Mouse (Mus musculus): ENCODE data around the gene Gsc. TPM values are rescaled to one million over a fixed set of nuclear protein-coding genes. Genes with fewer than 3 reads are reported as not detected.

Gsc gene
- polyA plus RNA-seq, 1 experiment from 2014 or later: 0.62 TPM

DNA sequence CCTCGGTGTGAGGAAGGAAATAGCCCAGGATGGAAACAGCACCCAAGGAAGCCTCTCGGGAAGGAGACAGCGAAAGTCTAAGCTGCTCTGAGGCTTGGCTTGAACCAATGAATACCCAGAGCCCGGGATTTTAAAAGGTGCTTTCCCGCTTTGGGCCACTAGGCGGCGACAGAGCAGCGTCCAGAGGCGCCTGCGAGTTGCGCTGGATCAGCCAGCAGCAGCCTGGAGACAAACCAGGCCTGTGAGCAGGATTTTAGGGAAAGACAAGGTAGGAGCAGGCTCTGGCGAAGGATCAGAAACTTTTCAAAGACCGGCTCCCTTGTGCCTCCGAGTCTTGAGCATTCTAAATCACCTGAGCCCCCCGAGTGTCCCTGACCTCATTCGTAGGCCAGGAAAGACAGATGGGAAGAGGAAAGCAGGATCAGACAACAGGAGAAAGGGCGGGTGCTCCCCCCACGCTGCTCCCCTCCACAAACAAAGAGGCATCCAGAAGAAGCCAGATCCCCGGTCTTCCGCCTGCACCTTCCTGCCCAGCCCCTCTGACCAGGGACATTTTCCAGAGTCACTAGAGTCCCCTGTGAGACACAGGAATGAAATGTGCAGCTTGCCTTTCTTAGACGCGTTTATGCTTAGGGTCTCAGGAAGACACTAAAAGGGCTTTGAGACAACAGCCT lies 32.9 kb downstream of the Gsc start:
- no peaks in the 10 kb centered on the region; the same call in 1 of the 2 replicates for H3K27me3 ChIP-seq (ENCODE audit: control insufficient read depth, insufficient read depth, low read length)
- no peak overlapping the region for H3K27ac ChIP-seq (ENCODE audit: low read length)
- peaks cover 4% of the 10 kb centered on the region; the same call in 1 of the 2 replicates for H3K4me1 ChIP-seq (ENCODE audit: control insufficient read depth, insufficient read depth, low read length)
- WGBS: 11% methylated on average over 22 of the region's 22 CpGs
- ATAC-seq (ENCODE audit: insufficient read depth, low FRiP score): no peak
- peak overlapping the region; percentile 60 for H3K9ac ChIP-seq (ENCODE audit: low read length)
- no peak overlapping the region for H3K4me2 ChIP-seq (ENCODE audit: low read depth, low read length)
- H3K4me3 ChIP-seq (replicated peaks; ENCODE audit: low read length): no peak overlapping the region
- H3K9me3 ChIP-seq (replicated peaks; ENCODE audit: control insufficient read depth, low read length): no peaks in the 10 kb centered on the region
- no peaks in the 10 kb centered on the region for H3K36me3 ChIP-seq (ENCODE audit: control insufficient read depth, insufficient read depth, low read length)

DNA sequence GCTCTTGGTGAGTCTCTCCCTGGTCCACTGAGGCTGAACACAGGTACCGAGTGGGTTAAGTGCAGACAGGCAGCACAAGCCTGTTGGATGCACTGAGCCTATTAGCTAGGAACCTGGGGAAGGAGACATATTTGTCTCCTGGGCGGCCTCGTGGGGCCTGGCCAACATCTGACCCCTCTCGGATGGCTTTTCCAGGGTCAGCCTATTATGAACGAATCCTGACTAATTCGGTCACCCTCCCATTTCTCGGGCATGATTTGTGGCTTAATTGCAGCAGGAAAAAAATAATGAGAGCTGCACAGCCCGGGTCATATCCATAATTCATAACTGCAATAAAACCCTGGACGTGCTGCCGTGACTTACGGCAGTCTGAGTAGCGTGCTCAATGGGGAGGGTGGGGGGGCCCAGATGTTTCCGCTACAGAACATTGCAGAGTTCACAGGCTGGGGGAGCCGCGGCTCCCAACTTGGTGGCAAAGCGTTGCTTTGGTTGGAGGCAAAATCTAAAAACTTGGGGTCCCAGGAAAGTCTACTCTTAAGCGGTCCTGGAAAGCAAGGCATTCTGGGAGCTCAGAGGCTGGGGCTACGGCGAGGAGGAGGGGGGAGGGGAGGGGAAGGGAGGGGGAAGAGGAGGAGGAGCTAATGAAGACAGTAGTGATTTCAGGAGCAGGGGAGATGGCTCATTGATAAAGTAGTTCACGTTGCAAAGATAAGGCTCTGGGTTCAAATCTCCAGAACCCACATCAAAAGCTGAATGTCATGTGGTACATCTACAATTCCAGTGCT lies 39.0 kb downstream of the Gsc start:
- H3K4me2 ChIP-seq (ENCODE audit: low read depth, low read length): peak overlapping the region; percentile 12; the same call in 1 of the 2 replicates
- H3K4me3 ChIP-seq (replicated peaks; ENCODE audit: low read length): no peak overlapping the region
- no peak overlapping the region for H3K27ac ChIP-seq (ENCODE audit: low read length)
- H3K9ac ChIP-seq (ENCODE audit: low read length): no peak overlapping the region
- WGBS: 64% methylated on average over 20 of the region's 20 CpGs
- H3K9me3 ChIP-seq (replicated peaks; ENCODE audit: control insufficient read depth, low read length): no peaks in the 10 kb centered on the region
- H3K4me1 ChIP-seq (ENCODE audit: control insufficient read depth, insufficient read depth, low read length): no peaks in the 10 kb centered on the region
- no peaks in the 10 kb centered on the region for H3K36me3 ChIP-seq (ENCODE audit: control insufficient read depth, insufficient read depth, low read length)
- ATAC-seq (ENCODE audit: insufficient read depth, low FRiP score): no peak
- no peaks in the 10 kb centered on the region for H3K27me3 ChIP-seq (ENCODE audit: control insufficient read depth, insufficient read depth, low read length)

- 45% methylated on average over 7 of the region's 7 CpGs for WGBS
- ATAC-seq (ENCODE audit: insufficient read depth, low FRiP score): no peak; the same call in 1 of the 2 replicates
- Histone ChIP-seq H3K4me3 (replicated peaks; ENCODE audit: low read length) (no peak overlapping the region), H3K27me3 (ENCODE audit: control insufficient read depth, insufficient read depth, low read length) (no peaks in the 10 kb centered on the region), H3K9ac (ENCODE audit: low read length) (no peak overlapping the region), H3K36me3 (ENCODE audit: control insufficient read depth, insufficient read depth, low read length) (no peaks in the 10 kb centered on the region), H3K4me2 (ENCODE audit: low read depth, low read length) (no peak overlapping the region), H3K4me1 (ENCODE audit: control insufficient read depth, insufficient read depth, low read length) (no peaks in the 10 kb centered on the region), H3K9me3 (replicated peaks; ENCODE audit: control insufficient read depth, low read length) (no peaks in the 10 kb centered on the region), H3K27ac (ENCODE audit: low read length) (no peak overlapping the region)
These were observed 39.9 kb downstream of the Gsc start for GRCm38 (mm10) chr12:104433214-104433613.

DNA sequence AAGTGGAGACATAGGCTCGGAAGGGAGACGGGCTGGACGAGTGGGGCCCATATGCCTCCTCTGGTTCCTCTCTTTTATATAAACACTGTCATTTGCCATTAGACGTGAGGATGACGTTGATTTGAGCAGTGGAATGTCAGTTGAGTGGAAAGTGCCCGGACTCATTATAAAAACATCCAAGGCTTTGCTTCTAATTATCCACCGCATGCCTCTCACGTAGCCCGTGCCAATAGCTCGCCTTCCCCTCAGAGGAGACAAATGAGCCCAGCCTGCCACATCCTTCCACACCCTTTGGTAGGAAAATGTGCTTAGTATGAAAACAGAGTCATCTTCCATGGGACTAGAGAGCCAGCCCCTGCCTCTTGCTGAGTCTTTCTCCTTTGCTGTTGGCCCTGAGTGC lies 41.8 kb downstream of the Gsc start:
- no peak overlapping the region for H3K9ac ChIP-seq (ENCODE audit: low read length)
- WGBS: 48% methylated on average over 10 of the region's 10 CpGs
- H3K27ac ChIP-seq (ENCODE audit: low read length): no peak overlapping the region
- ATAC-seq (ENCODE audit: insufficient read depth, low FRiP score): no peak
- no peak overlapping the region for H3K4me2 ChIP-seq (ENCODE audit: low read depth, low read length)
- no peaks in the 10 kb centered on the region for H3K9me3 ChIP-seq (replicated peaks; ENCODE audit: control insufficient read depth, low read length)
- H3K4me1 ChIP-seq (ENCODE audit: control insufficient read depth, insufficient read depth, low read length): no peaks in the 10 kb centered on the region
- H3K27me3 ChIP-seq (ENCODE audit: control insufficient read depth, insufficient read depth, low read length): no peaks in the 10 kb centered on the region
- H3K4me3 ChIP-seq (replicated peaks; ENCODE audit: low read length): no peak overlapping the region
- no peaks in the 10 kb centered on the region for H3K36me3 ChIP-seq (ENCODE audit: control insufficient read depth, insufficient read depth, low read length)

DNA sequence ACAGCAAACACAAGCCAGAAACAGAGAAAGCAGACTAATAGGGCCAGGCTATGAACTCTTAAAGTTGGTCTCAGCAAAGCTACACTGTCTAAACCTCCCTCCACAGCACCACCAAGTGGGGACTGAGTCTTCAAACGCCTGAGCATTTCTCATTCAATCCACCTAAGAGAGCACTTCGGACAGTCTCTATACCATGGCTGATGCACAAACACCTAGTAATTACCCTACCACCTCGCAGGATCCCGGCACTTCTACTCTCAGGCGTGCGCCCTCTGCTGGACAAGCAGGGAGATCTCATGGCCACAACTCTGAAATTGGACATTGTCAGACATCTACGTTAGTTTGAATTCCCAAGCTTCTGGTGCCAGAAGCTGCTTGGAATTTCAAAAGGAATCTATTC lies 46.2 kb downstream of the Gsc start:
- Histone ChIP-seq H3K27ac (ENCODE audit: low read length) (no peak overlapping the region), H3K4me3 (replicated peaks; ENCODE audit: low read length) (no peak overlapping the region), H3K9me3 (replicated peaks; ENCODE audit: control insufficient read depth, low read length) (no peaks in the 10 kb centered on the region), H3K4me1 (ENCODE audit: control insufficient read depth, insufficient read depth, low read length) (no peaks in the 10 kb centered on the region), H3K27me3 (ENCODE audit: control insufficient read depth, insufficient read depth, low read length) (no peaks in the 10 kb centered on the region), H3K4me2 (ENCODE audit: low read depth, low read length) (no peak overlapping the region), H3K36me3 (ENCODE audit: control insufficient read depth, insufficient read depth, low read length) (no peaks in the 10 kb centered on the region), H3K9ac (ENCODE audit: low read length) (no peak overlapping the region)
- ATAC-seq (ENCODE audit: insufficient read depth, low FRiP score): no peak
- WGBS: 5% methylated on average over 7 of the region's 7 CpGs

DNA sequence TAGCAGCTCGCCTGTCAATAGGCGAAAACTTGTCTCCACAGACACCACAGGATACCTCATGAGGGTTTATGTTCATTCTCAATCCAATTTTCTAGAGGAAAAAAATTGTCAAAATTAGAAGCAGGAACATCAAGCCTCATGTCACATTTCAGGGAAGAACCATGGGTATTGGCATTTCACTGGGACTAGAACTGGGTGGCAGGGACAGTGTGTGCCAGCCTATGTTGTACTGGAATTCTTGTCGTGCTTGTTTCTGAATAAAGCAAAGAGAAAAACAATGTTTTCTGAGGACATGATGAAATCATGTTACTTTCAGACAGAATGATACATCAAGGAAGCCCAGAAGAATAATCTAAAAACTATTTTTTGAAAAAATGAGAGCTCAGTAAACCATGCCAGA lies 47.5 kb downstream of the Gsc start:
- Histone ChIP-seq H3K36me3 (ENCODE audit: control insufficient read depth, insufficient read depth, low read length) (no peaks in the 10 kb centered on the region), H3K4me1 (ENCODE audit: control insufficient read depth, insufficient read depth, low read length) (no peaks in the 10 kb centered on the region), H3K9ac (ENCODE audit: low read length) (no peak overlapping the region), H3K9me3 (replicated peaks; ENCODE audit: control insufficient read depth, low read length) (no peaks in the 10 kb centered on the region), H3K4me2 (ENCODE audit: low read depth, low read length) (no peak overlapping the region), H3K4me3 (replicated peaks; ENCODE audit: low read length) (no peak overlapping the region), H3K27me3 (ENCODE audit: control insufficient read depth, insufficient read depth, low read length) (no peaks in the 10 kb centered on the region), H3K27ac (ENCODE audit: low read length) (no peak overlapping the region)
- WGBS: 73% methylated on average over 3 of the region's 3 CpGs
- no peak for ATAC-seq (ENCODE audit: insufficient read depth, low FRiP score)

DNA sequence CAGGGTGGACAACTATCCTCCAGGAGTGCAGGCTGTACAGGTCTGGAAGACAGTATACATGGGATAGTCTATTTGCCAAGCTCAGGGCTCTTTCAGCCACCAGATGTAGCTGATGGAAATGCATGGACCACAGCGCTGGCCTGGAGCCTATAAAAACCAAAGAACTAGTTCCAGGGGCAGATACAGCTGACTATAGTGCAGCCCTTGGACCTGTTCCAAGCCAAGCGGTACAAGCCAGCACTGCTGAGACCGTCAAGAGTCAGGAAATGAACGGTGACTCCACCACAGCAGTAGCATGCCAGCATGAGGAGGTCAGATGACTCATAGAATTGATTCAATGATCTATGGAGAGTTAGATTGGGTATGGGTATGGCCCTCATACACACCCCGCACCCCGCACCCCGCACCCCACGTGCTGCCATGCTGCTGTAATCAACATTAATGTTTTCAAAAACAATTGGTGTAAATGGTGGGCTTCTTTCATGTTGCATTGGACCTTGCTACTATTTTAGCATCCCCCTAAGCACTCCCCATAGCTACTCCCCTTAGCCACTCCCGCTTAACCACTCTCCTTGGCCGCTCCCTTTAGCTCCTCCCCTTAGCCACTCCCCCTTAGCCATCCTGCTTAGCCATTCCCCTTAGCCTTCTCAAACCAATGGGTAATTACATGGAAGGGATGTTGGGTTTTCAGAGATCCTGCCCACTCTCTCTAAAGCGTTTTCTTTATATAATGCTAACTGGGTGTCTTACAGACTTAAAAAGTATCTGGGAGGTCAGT lies 50.3 kb downstream of the Gsc start:
- no peak for ATAC-seq (ENCODE audit: insufficient read depth, low FRiP score)
- no peaks in the 10 kb centered on the region for H3K27me3 ChIP-seq (ENCODE audit: control insufficient read depth, insufficient read depth, low read length)
- H3K9me3 ChIP-seq (replicated peaks; ENCODE audit: control insufficient read depth, low read length): no peaks in the 10 kb centered on the region
- H3K4me1 ChIP-seq (ENCODE audit: control insufficient read depth, insufficient read depth, low read length): no peaks in the 10 kb centered on the region
- no peaks in the 10 kb centered on the region for H3K36me3 ChIP-seq (ENCODE audit: control insufficient read depth, insufficient read depth, low read length)
- 67% methylated on average over 11 of the region's 11 CpGs for WGBS
- no peak overlapping the region for H3K9ac ChIP-seq (ENCODE audit: low read length)
- H3K27ac ChIP-seq (ENCODE audit: low read length): no peak overlapping the region
- no peak overlapping the region for H3K4me3 ChIP-seq (replicated peaks; ENCODE audit: low read length)
- no peak overlapping the region for H3K4me2 ChIP-seq (ENCODE audit: low read depth, low read length)

Measured in stomach, embryonic 16.5 days (tissue).